Mouse (Mus musculus) right cerebral cortex, postnatal 10 days (tissue): ENCODE measurements around the gene Gm20388.
A peak's percentile ranks its signal among the peaks of the same experiment; 100 is the strongest.
"Not testable (repeated sequence)": the region's sequence is repeated elsewhere in the genome, so short reads cannot be mapped to it uniquely, and the experiment has no call there.

ENCODE experiments used
- DNase-seq, 2 experiments: peaks; one replicate each; pipeline ENCODE4 v3.0.0; 2021; ENCODE audit warnings: low spot score in 2 of 2

Gm20388 gene

GRCm38 (mm10) chr8:121436656-121437055 is 1526.0 kb downstream of the Gm20388 start:
- no peak for DNase-seq

- DNase-seq = no peak
Observed at GRCm38 (mm10) chr8:121437506-121437905, 1526.9 kb downstream of the Gm20388 start.

DNA sequence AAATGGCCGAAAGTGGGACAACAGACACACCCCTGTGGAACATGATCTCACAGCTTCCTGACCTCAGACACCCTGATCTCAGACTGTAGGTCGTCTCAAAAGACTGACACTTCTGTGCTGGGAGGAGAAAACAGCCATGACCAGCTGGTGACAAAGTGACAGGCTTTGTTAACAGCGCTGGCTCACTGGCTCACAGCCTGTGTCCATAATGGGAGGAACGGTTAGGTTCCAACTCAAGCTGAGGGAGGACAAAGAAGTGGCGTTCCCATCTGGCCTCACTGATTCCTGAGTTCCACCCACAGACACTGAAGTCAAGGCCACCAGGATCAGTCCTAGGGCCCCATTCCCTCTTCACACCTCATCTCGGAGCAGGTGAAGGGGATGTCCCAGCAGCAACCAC is 1527.5 kb downstream of the Gm20388 start:
- DNase-seq = no peak

GRCm38 (mm10) chr8:121439351-121439750 is 1528.7 kb downstream of the Gm20388 start:
- DNase-seq = no peak

GRCm38 (mm10) chr8:121443361-121443760 is 1532.7 kb downstream of the Gm20388 start:
- DNase-seq = no peak

DNA sequence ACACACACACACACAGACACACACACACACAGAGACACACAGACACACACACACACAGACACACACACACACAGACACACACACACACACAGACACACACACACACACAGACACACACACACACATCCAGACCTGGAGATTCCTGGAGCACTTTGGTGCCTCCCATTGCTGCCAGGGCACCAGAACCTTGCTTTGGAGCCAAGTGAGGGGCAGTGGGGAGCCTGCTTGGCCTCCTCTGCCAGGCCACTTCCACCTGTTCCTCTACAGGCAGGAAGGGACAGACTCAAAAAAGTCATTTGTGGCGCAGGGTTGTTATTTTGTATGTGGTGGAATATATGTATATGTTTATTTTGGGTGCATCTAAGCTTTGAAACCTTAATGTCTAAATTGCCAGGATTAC is 1533.9 kb downstream of the Gm20388 start:
- DNase-seq = not testable (repeated sequence)

DNA sequence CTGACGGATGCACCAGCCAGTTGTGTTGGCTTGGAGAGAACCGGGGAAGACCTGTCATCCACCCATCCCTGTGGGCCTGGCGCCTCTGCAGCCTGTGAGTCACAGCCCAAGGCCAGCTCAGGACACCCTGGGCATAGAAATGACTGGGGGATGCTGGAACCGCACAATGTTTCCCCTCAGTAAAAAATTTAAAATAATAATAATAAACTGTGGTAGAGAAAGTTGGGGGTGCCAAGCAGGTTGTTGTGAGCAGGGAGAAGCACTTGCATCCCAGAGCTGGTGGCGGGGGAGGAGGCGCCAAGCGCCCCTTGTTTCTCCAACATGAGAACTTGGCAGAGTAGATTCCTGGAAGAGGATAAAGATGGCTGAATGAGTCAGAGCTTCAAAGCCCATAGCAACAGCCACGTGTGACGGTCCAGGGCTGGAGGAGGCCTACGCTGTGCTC is 1534.4 kb downstream of the Gm20388 start:
- peak; percentile 60 to 64 for DNase-seq

DNA sequence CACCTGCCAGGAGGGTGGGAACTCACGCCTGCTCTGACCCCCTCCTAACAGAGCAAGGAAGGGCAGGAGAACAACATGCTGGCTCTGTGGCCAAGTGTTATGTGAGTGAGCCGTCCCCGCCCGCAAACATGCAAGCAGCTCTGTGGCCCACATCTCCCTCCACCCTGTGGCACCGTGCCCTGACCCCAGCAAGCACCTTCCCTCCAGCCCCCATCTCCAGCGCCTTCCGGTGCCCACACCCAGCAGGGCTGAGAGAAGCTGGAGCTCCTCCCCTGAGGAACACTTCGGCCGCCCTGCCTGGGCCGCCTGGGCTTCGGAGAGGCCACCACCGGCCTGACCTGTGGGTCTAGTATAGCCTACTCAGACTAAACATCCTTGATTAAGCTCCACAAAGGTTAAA is 1535.5 kb downstream of the Gm20388 start:
- DNase-seq = no peak

DNA sequence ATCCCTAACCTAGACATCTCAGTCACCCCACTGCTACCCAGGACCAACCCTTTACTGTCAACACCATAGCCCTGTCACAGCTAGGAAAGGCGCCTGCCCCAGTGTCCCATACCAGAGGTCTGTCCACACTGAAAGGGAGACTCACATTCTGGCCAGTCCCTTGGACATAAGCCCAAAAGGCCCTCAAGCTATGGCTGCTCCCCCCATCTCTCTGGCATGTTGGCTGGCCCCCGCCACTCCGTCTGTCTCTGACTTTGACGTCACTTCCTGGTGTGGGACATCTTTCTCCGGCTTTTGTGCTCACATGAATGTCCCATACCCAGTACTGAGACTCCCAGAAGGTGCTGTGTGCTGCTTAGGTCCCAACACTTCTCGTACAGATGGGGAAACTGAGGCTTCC is 1536.2 kb downstream of the Gm20388 start:
- DNase-seq = no peak

GRCm38 (mm10) chr8:121450211-121450610 is 1539.6 kb downstream of the Gm20388 start:
- DNase-seq = no peak

DNA sequence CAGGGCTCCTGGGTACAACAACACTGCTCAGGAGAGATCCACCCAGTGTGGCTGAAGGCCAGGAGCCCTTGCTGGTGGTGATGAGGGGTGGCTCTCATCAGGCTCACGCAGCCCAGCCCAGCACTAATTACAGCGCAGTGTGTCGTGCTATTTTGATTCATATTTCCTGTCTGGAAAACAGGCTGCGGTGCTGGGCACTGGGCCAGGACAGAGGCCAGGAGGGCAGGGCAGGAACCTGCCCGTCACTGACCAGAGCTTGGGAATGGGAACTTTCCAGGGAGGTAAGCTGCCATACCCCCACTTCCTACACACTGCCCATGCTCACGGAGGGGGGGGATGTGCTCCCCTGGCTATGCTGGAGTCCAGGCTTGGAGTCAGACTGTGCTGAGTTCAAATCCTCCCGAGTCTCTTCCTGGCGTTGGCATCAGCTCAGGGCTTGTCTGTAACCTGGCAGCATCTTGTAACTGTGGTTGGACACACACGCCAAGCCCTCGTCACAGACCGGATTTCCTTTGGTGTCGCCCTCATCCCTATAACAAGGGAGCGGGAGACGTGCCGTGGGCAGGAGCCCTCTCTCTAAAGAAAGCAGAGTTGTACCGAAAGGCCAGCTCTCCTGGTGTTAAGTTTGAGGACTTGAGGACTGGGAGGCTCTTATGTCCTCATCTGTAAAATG is 1540.9 kb downstream of the Gm20388 start:
- DNase-seq = no peak

- DNase-seq = no peak
Observed at GRCm38 (mm10) chr8:121454737-121455136, 1544.1 kb downstream of the Gm20388 start.

DNA sequence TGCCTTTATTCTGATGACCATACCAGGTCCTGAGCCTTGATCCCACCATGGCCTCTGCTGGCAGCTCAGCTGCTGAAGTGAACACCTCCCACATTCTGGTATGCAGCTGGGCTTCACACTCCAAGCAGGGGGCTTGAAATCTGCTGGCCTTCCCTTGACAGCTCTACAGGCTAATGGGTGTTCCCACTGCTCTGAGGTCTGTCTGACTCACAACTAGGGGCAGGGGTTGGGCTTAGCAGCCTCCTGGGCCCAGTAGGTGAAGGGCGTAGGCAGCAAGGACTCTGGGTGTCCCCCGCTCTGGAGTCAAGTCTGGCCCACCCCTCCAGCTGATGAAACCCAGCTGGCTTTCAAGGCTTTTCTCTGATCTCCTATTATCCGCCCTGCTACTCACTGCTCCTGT is 1550.6 kb downstream of the Gm20388 start:
- no peak for DNase-seq

DNA sequence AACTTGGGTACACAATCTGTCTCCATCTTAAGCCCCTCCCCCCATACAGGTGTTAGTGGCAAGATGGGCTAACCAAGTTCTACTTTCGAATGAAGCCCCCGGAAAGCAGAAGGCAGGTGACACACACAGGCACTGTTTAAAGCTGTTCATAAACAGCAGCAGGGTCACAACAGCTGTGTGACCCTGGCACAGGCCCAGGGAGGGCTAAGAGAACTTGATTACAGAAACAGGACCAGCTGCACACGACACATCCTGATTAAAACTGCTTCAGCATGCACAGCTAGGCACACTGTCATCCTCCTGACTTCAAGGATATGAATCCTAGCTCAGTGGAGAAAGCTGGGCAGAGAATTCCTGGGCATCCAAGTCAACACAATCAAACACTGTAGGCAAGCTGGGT is 1551.5 kb downstream of the Gm20388 start:
- DNase-seq = no peak

DNA sequence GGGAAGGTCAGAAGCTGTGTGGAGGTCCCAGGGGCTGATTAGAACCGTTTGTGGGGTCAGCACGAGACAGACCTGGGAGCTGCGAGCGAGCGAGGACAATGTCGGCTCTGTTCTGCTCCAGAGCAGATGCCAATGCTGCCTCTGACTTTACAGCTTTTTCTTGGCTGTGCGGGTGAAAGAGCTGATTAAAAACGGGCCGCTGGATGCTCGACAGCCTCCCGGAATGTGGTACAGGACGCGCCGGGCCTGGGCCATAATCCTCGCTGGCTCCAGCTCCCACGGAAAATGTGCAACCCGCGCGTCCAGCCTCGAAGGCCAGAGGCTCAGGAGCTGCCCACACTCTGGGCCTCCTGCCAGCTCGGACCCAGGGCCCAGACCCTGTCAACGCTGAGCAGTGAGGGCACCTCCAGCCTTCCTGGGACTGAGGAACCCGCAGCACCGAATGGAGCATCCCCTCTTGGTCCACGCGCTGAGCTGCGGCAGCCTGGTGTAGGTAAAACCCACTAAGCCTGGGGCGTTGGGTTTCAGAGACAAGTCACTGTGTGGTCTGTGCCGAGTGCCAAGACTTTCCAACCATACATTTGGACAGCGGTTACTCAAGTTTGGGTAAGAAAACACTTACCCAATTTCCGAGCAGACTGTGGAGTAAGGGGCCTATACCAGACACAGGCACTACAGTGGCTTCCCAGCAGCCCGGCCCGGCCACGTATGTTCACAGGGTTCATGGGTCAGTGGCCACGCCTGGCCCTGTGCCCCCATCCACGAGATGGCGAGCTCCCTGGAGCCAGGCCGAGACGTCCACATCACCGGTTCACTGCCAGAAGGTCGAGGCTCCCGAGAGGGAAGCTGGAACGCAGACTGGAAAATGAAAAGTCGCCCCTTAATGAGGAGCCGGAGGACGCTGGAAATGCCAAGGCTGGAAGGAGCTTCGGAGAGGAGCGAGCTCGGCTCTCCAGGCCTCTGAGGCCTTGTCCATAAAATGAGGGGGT is 1557.7 kb downstream of the Gm20388 start:
- DNase-seq = no peak

GRCm38 (mm10) chr8:121474161-121474897 is 1563.7 kb downstream of the Gm20388 start:
- DNase-seq = no peak

GRCm38 (mm10) chr8:121474898-121475284 is 1564.2 kb downstream of the Gm20388 start:
- no peak for DNase-seq

GRCm38 (mm10) chr8:121477851-121478547 is 1567.4 kb downstream of the Gm20388 start:
- no peak for DNase-seq

GRCm38 (mm10) chr8:121479144-121479543 is 1568.5 kb downstream of the Gm20388 start:
- no peak for DNase-seq

DNA sequence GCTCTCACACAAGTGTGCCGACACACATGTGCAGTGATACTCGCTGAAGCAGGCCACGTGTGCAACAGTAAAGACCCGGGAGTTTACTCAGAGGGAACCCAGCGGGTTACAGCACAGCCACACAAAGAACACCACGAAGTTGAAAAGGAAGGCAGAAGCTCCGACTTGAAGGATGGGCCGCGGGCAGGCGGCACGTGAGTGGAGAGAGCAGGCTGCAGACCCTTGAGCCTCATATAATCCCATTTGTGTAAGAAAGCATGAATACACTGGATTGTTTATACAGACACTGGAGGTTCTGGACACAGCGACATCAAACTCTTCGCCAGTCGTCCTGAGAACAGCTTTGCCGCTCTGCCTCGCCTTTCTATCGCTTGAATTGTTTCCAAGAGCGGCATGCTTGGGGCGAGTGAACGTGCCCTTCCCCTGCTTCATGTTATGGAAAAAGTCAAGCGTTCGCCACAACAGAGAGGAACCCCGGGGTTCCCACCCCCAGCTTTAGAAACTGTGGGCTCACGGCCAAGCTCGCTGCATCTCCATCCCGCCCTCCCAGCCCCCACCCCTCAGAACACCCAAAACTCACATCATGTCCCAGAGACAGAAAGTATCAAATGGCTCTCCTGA is 1569.9 kb downstream of the Gm20388 start:
- no peak for DNase-seq
